Mouse (Mus musculus) midbrain, embryonic 13.5 days (tissue): Measurements from ENCODE around the gene Gpr65. TPM values are rescaled to one million over a fixed set of nuclear protein-coding genes. Genes with fewer than 3 reads are reported as not detected.
"Not testable (repeated sequence)": the region's sequence is repeated elsewhere in the genome, so short reads cannot be mapped to it uniquely, and the experiment has no call there.

Source experiments
- ATAC-seq: fragments of 200-750 bp; cut with Nextera tagmentation; 2 replicates; pipeline ENCODE4 v1.8.0; 2017; ENCODE audit warnings: mild to moderate bottlenecking, moderate TSS enrichment, moderate library complexity
- H3K27ac ChIP-seq: fragments of 300-500 bp; sonication (generic); 2 replicates; pipeline ENCODE4 v1.5.1; 2015; ENCODE audit warnings: inconsistent platforms, mild to moderate bottlenecking, moderate library complexity
- H3K27me3 ChIP-seq: fragments of 300-500 bp; sonication (generic); 2 replicates; pipeline ENCODE4 v1.6.1; 2015; ENCODE audit warnings: mild to moderate bottlenecking, inconsistent platforms
- H3K36me3 ChIP-seq: fragments of 300-500 bp; sonication (generic); 2 replicates; pipeline ENCODE4 v1.6.1; 2015; ENCODE audit warnings: mild to moderate bottlenecking, inconsistent platforms
- H3K4me1 ChIP-seq: fragments of 300-500 bp; sonication (generic); replicated peaks from 2 replicates; pipeline ENCODE4 v1.6.1; 2015; ENCODE audit warnings: inconsistent platforms
- H3K4me2 ChIP-seq: fragments of 300-500 bp; sonication (generic); replicated peaks from 2 replicates; pipeline ENCODE4 v1.6.1; 2015; ENCODE audit warnings: moderate library complexity, mild to moderate bottlenecking, inconsistent platforms
- H3K4me3 ChIP-seq: fragments of 300-500 bp; sonication (generic); replicated peaks from 2 replicates; pipeline ENCODE4 v1.5.1; 2015; ENCODE audit warnings: mild to moderate bottlenecking, inconsistent platforms
- H3K9ac ChIP-seq: fragments of 300-500 bp; sonication (generic); replicated peaks from 2 replicates; pipeline ENCODE4 v1.6.1; 2015; ENCODE audit warnings: mild to moderate bottlenecking, inconsistent platforms
- H3K9me3 ChIP-seq: fragments of 300-500 bp; sonication (generic); 2 replicates; pipeline ENCODE4 v1.6.1; 2016; ENCODE audit warnings: mild to moderate bottlenecking, inconsistent platforms
- WGBS: fragments of 180-500 bp; shearing (Covaris S2); methylation state at CpG from one replicate; pipeline ENCODE4 v1.1.7; 2015; 5-methylcytosine and 5-hydroxymethylcytosine counted together
- polyA plus RNA-seq: library from polyadenylated mRNA; unstranded; fragments of >200 nt; fragmentation: Nextera tagmentation; extraction: Ambion mirVana; gene quantifications from 2 replicates; pipeline ENCODE4 v1.2.1, GENCODE M21; 2015

Gpr65 gene
- polyA plus RNA-seq, result 0.24 and 0.31 TPM in 2 replicates

- Histone ChIP-seq H3K9ac (no peak within 1 kb of the TSS), H3K27me3 (no peaks in the 10 kb centered on the region), H3K9me3 (no peaks in the 10 kb centered on the region), H3K4me2 (no peak within 1 kb of the TSS), H3K4me1 (no peaks in the 10 kb centered on the region), H3K36me3 (no peaks in the 10 kb centered on the region), H3K27ac (no peak within 1 kb of the TSS), H3K4me3 (no peak within 1 kb of the TSS)
- 92% methylated on average over 13 of the region's 13 CpGs for WGBS
- ATAC-seq, result no peak
Observed at GRCm38 (mm10) chr12:98268441-98269369, at the start of gene Gpr65. Gpr65 (plus strand) TSS chr12:98268635.

- H3K4me1 ChIP-seq, result no peaks in the 10 kb centered on the region
- no peaks in the 10 kb centered on the region for H3K27me3 ChIP-seq
- WGBS, result 92% methylated on average over 5 of the region's 5 CpGs
- ATAC-seq, result no peak
- peaks cover 12% of the 10 kb centered on the region for H3K36me3 ChIP-seq
- H3K4me3 ChIP-seq, result no peak overlapping the region
- H3K9ac ChIP-seq, result no peak overlapping the region
- H3K4me2 ChIP-seq, result no peak overlapping the region
- no peaks in the 10 kb centered on the region for H3K9me3 ChIP-seq
- no peak overlapping the region for H3K27ac ChIP-seq
Observed at GRCm38 (mm10) chr12:98223286-98223685, 45.1 kb upstream of the Gpr65 start.

GRCm38 (mm10) chr12:98227037-98227436, 41.4 kb upstream of the Gpr65 start:
- 95% methylated on average over 2 of the region's 2 CpGs for whole genome bisulfite sequencing
- Histone ChIP-seq H3K27me3 (no peaks in the 10 kb centered on the region), H3K9ac (no peak overlapping the region), H3K4me3 (no peak overlapping the region), H3K4me2 (no peak overlapping the region), H3K9me3 (no peaks in the 10 kb centered on the region), H3K27ac (no peak overlapping the region), H3K36me3 (peaks cover 13% of the 10 kb centered on the region), H3K4me1 (no peaks in the 10 kb centered on the region)
- ATAC-seq, result no peak

- not testable (repeated sequence) for H3K4me2 ChIP-seq, H3K36me3 ChIP-seq, H3K27me3 ChIP-seq, H3K27ac ChIP-seq, ATAC-seq, H3K9ac ChIP-seq, H3K9me3 ChIP-seq, H3K4me1 ChIP-seq, H3K4me3 ChIP-seq
- 94% methylated on average over 6 of the region's 6 CpGs for WGBS
Observed at GRCm38 (mm10) chr12:98238478-98238877, 30.0 kb upstream of the Gpr65 start.

- no peak overlapping the region for H3K27ac ChIP-seq
- H3K9ac ChIP-seq, result no peak overlapping the region
- ATAC-seq, result no peak
- H3K36me3 ChIP-seq, result peaks cover 5% of the 10 kb centered on the region; the same call in 1 of the 2 replicates
- 90% methylated on average over 4 of the region's 4 CpGs for WGBS
- no peaks in the 10 kb centered on the region for H3K9me3 ChIP-seq
- no peaks in the 10 kb centered on the region for H3K4me1 ChIP-seq
- H3K4me3 ChIP-seq, result no peak overlapping the region
- H3K4me2 ChIP-seq, result no peak overlapping the region
- no peaks in the 10 kb centered on the region for H3K27me3 ChIP-seq
Observed at GRCm38 (mm10) chr12:98244161-98244560, 24.3 kb upstream of the Gpr65 start.

- 94% methylated on average over 5 of the region's 5 CpGs for WGBS
Observed at GRCm38 (mm10) chr12:98244865-98245264, 23.6 kb upstream of the Gpr65 start.

GRCm38 (mm10) chr12:98246835-98247234, 21.6 kb upstream of the Gpr65 start:
- no peaks in the 10 kb centered on the region for H3K4me1 ChIP-seq
- no peak for ATAC-seq
- no peaks in the 10 kb centered on the region for H3K27me3 ChIP-seq
- H3K27ac ChIP-seq, result no peak overlapping the region
- no peak overlapping the region for H3K4me2 ChIP-seq
- no peak overlapping the region for H3K4me3 ChIP-seq
- peaks cover 12% of the 10 kb centered on the region for H3K36me3 ChIP-seq
- H3K9ac ChIP-seq, result no peak overlapping the region
- WGBS, result 89% methylated on average over 4 of the region's 4 CpGs
- H3K9me3 ChIP-seq, result no peaks in the 10 kb centered on the region

More at GRCm38 (mm10) chr12:98244865-98245264, 23.6 kb upstream of the Gpr65 start:
- no peak overlapping the region for H3K27ac ChIP-seq
- H3K4me1 ChIP-seq, result no peaks in the 10 kb centered on the region
- no peak overlapping the region for H3K4me2 ChIP-seq
- no peaks in the 10 kb centered on the region for H3K27me3 ChIP-seq
- peaks cover 5% of the 10 kb centered on the region; the same call in 1 of the 2 replicates for H3K36me3 ChIP-seq
- H3K4me3 ChIP-seq, result no peak overlapping the region
- H3K9me3 ChIP-seq, result no peaks in the 10 kb centered on the region
- no peak for ATAC-seq
- no peak overlapping the region for H3K9ac ChIP-seq

GRCm38 (mm10) chr12:98249671-98250070, 18.8 kb upstream of the Gpr65 start:
- H3K9me3 ChIP-seq, result no peaks in the 10 kb centered on the region
- no peak overlapping the region for H3K27ac ChIP-seq
- H3K4me1 ChIP-seq, result no peaks in the 10 kb centered on the region
- no peak overlapping the region for H3K4me3 ChIP-seq
- H3K36me3 ChIP-seq, result peaks cover 18% of the 10 kb centered on the region
- 66% methylated on average over 3 of the region's 3 CpGs for WGBS
- ATAC-seq, result no peak
- no peaks in the 10 kb centered on the region for H3K27me3 ChIP-seq
- H3K9ac ChIP-seq, result no peak overlapping the region
- no peak overlapping the region for H3K4me2 ChIP-seq

GRCm38 (mm10) chr12:98250327-98250726, 18.1 kb upstream of the Gpr65 start:
- H3K9ac ChIP-seq, result no peak overlapping the region
- no peaks in the 10 kb centered on the region for H3K27me3 ChIP-seq
- no peak for ATAC-seq
- H3K4me1 ChIP-seq, result no peaks in the 10 kb centered on the region
- peaks cover 18% of the 10 kb centered on the region for H3K36me3 ChIP-seq
- whole genome bisulfite sequencing, result 91% methylated on average over 8 of the region's 8 CpGs
- no peak overlapping the region for H3K4me2 ChIP-seq
- H3K27ac ChIP-seq, result no peak overlapping the region
- no peaks in the 10 kb centered on the region for H3K9me3 ChIP-seq
- H3K4me3 ChIP-seq, result no peak overlapping the region

GRCm38 (mm10) chr12:98252417-98252816, 16.0 kb upstream of the Gpr65 start:
- no peak overlapping the region for H3K9ac ChIP-seq
- H3K36me3 ChIP-seq, result peaks cover 18% of the 10 kb centered on the region
- WGBS, result 92% methylated on average over 2 of the region's 2 CpGs
- H3K9me3 ChIP-seq, result no peaks in the 10 kb centered on the region
- no peak for ATAC-seq
- H3K4me3 ChIP-seq, result no peak overlapping the region
- H3K4me2 ChIP-seq, result no peak overlapping the region
- H3K27me3 ChIP-seq, result no peaks in the 10 kb centered on the region
- no peak overlapping the region for H3K27ac ChIP-seq
- H3K4me1 ChIP-seq, result peaks cover 3% of the 10 kb centered on the region; the same call in 1 of the 2 replicates

GRCm38 (mm10) chr12:98255373-98255995, 13.0 kb upstream of the Gpr65 start:
- no peak overlapping the region for H3K9ac ChIP-seq

GRCm38 (mm10) chr12:98258371-98258844, 10.0 kb upstream of the Gpr65 start:
- ATAC-seq, result no peak
- WGBS, result 0% methylated on average over 8 of the region's 8 CpGs

More at GRCm38 (mm10) chr12:98255373-98255995, 13.0 kb upstream of the Gpr65 start:
- peaks cover 14% of the 10 kb centered on the region for H3K36me3 ChIP-seq
- ATAC-seq, result no peak
- H3K9me3 ChIP-seq, result no peaks in the 10 kb centered on the region
- H3K27ac ChIP-seq, result no peak overlapping the region
- H3K4me2 ChIP-seq, result no peak overlapping the region
- H3K27me3 ChIP-seq, result no peaks in the 10 kb centered on the region
- WGBS, result 76% methylated on average over 13 of the region's 13 CpGs
- H3K4me1 ChIP-seq, result peaks cover 12% of the 10 kb centered on the region
- no peak overlapping the region for H3K4me3 ChIP-seq

More at GRCm38 (mm10) chr12:98258371-98258844, 10.0 kb upstream of the Gpr65 start:
- peak overlapping the region; percentile 61 for H3K4me2 ChIP-seq
- H3K4me3 ChIP-seq, result peak overlapping the region; percentile 74
- H3K9me3 ChIP-seq, result no peaks in the 10 kb centered on the region
- H3K36me3 ChIP-seq, result peaks cover 6% of the 10 kb centered on the region
- H3K9ac ChIP-seq, result peak overlapping the region; percentile 93
- H3K4me1 ChIP-seq, result peaks cover 12% of the 10 kb centered on the region
- H3K27ac ChIP-seq, result peak overlapping the region; percentile 98
- no peaks in the 10 kb centered on the region for H3K27me3 ChIP-seq
